Mouse (Mus musculus) frontal cortex, postnatal 14 days (tissue): ENCODE data around the gene Ctsd.
"Not testable (repeated sequence)": the region's sequence is repeated elsewhere in the genome, so short reads cannot be mapped to it uniquely, and the experiment has no call there.

Experiments used
- DNase-seq, 2 experiments: peaks; one replicate each; pipeline ENCODE4 v3.0.0; 2022; ENCODE audit warnings: low spot score in 2 of 2

The Ctsd gene

GRCm38 (mm10) chr7:142387419-142388148, at the start of gene Ctsd:
Ctsd (minus strand) TSS chr7:142388038.
- DNase-seq = peak; percentile 94

GRCm38 (mm10) chr7:142437324-142437723, 49.5 kb upstream of the Ctsd start:
- DNase-seq = no peak

GRCm38 (mm10) chr7:142435524-142435923, 47.7 kb upstream of the Ctsd start:
- DNase-seq = peak in 1 of 2 experiments; percentile 60

GRCm38 (mm10) chr7:142434137-142434865, 46.5 kb upstream of the Ctsd start, which contains the start of gene Syt8:
Syt8 (plus strand) TSS chr7:142434850.
- no peak for DNase-seq

- DNase-seq = no peak
Observed at GRCm38 (mm10) chr7:142433623-142434022, 45.8 kb upstream of the Ctsd start.

- no peak for DNase-seq
Observed at GRCm38 (mm10) chr7:142431106-142431505, 43.3 kb upstream of the Ctsd start.

GRCm38 (mm10) chr7:142430160-142430678, 42.4 kb upstream of the Ctsd start:
- peak; percentile 44 to 49 for DNase-seq

- DNase-seq = no peak
Observed at GRCm38 (mm10) chr7:142428213-142428612, 40.4 kb upstream of the Ctsd start.

GRCm38 (mm10) chr7:142425641-142426213, 37.9 kb upstream of the Ctsd start:
- DNase-seq = no peak

GRCm38 (mm10) chr7:142421826-142422225, 34.0 kb upstream of the Ctsd start:
- DNase-seq = no peak

GRCm38 (mm10) chr7:142419887-142420286, 32.0 kb upstream of the Ctsd start:
- no peak for DNase-seq

- no peak for DNase-seq
Observed at GRCm38 (mm10) chr7:142418679-142419078, 30.8 kb upstream of the Ctsd start.

- no peak for DNase-seq
Observed at GRCm38 (mm10) chr7:142418027-142418426, 30.2 kb upstream of the Ctsd start.

- DNase-seq = no peak
Observed at GRCm38 (mm10) chr7:142416225-142416624, 28.4 kb upstream of the Ctsd start.

- no peak for DNase-seq
Observed at GRCm38 (mm10) chr7:142415314-142415713, 27.5 kb upstream of the Ctsd start.

GRCm38 (mm10) chr7:142413285-142413684, 25.4 kb upstream of the Ctsd start:
- DNase-seq = no peak

- no peak for DNase-seq
Observed at GRCm38 (mm10) chr7:142409603-142410002, 21.8 kb upstream of the Ctsd start.

GRCm38 (mm10) chr7:142408686-142409085, 20.8 kb upstream of the Ctsd start:
- no peak for DNase-seq

GRCm38 (mm10) chr7:142407935-142408334, 20.1 kb upstream of the Ctsd start:
- no peak for DNase-seq

- DNase-seq = not testable (repeated sequence)
Observed at GRCm38 (mm10) chr7:142405134-142405533, 17.3 kb upstream of the Ctsd start.

GRCm38 (mm10) chr7:142403591-142403990, 15.8 kb upstream of the Ctsd start:
- no peak for DNase-seq

GRCm38 (mm10) chr7:142400750-142401142, 12.9 kb upstream of the Ctsd start:
- DNase-seq = no peak
